Mouse (Mus musculus): ENCODE results near the gene Nono.

Nono gene

DNA sequence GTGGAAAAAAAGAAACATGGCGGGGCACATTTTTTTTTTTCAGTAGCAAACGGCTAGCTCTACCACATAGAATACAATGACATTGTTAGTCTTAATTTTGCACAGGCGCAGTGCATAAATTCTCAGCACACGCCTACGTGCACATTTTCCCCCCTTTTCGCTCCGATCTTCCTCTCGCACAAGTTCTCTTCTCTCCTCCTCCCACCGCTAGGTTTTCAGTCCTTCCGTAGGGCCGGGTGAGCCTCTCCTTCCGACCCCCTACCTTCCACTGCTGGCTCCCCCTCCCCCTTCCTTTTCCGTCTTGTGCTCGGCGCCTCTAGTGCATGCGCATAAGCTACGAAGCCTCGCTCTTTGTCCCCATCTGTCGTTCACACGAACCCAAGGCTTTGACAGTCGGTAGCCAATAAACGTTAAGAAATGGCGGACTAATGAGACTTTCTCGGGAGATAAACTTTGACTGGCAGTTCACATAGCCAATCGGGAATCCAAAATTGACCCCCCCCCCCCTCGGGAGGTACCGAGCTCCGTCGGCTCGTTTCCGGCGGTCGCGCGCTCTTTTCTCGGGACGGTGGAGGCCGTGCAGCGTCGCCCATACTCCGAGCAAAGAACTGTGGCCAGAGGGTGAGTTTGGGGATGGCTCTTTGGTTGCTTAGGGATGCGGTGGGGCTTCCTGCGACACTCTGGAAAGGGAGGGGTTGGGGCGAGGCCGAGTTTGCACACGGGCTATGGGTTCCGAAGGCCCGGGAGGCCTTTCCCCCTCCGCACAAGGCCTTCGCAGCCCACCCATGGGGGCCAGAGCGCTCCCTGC, at the start of gene Nono:
Gene Nono (plus strand): TSS at position 177 of the 808 bp plus-strand sequence.
- DNase-seq: peak; percentile 83

GRCm38 (mm10) chrX:101379744-101380143, 49.4 kb upstream of the Nono start:
- no peak for DNase-seq

DNA sequence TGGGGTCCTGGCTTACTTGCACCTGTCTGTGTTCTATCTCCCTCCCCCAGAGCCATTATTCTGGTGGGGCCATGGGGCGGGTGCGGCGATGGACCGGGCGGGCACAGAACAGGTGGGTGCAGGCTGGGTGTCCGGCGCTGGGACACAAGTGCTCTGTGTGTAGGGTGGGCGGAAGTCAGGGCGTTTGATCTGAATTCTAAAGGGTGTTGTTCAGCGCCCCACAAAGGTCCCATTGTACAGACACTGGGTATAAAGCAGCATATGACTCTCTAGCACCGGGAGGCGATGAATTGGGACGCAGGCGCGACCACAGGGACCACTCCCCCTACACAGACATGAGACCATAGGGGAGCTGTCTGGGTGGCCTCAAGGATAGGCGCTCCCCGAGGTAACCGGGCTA, 45.7 kb upstream of the Nono start:
- DNase-seq: no peak

DNA sequence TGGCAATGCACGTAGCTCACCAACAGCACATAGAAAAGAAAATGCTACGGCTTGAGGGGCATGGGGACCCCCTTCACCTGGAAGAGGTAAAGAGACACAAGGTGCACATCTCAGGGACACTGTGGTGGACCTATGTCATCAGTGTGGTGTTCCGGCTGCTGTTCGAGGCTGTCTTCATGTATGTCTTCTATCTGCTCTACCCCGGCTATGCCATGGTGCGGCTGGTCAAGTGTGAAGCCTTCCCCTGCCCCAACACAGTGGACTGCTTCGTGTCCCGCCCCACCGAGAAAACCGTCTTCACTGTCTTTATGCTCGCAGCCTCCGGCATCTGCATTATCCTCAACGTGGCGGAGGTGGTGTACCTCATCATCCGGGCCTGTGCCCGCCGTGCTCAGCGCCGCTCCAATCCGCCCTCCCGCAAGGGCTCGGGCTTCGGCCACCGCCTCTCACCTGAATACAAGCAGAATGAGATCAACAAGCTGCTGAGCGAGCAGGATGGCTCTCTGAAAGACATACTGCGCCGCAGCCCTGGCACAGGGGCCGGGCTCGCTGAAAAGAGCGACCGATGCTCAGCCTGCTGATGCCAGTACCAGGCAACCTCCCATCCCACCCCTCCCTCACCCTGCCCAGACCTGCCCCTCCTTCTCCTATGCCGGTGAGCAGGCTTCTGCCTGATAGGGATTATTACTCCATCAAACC, 44.5 kb upstream of the Nono start:
- DNase-seq: no peak

DNA sequence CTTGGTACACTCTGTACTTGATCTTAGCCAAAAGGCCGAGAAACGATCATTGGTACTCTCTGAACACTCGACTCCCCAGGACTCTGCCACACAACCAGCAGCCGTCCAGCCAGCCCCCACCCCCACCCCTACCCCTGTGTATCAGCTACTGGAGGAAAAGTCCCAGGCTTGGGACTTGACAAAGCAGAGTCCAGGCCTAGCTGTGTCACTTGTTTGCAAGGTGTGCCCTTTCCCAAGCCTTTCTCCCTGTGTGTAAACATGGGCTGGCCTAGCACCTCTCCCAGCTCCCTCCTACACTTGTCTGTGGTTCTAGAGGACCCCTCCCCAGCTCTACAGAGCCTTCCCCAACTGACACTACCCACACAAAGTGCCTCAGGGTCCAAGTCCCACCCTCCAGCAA, 42.9 kb upstream of the Nono start:
- no peak for DNase-seq

GRCm38 (mm10) chrX:101388866-101389537, 40.1 kb upstream of the Nono start:
- no peak for DNase-seq

- no peak for DNase-seq
Observed at GRCm38 (mm10) chrX:101394341-101394740, 34.8 kb upstream of the Nono start.

- no peak for DNase-seq
Observed at GRCm38 (mm10) chrX:101396459-101396858, 32.7 kb upstream of the Nono start.

DNA sequence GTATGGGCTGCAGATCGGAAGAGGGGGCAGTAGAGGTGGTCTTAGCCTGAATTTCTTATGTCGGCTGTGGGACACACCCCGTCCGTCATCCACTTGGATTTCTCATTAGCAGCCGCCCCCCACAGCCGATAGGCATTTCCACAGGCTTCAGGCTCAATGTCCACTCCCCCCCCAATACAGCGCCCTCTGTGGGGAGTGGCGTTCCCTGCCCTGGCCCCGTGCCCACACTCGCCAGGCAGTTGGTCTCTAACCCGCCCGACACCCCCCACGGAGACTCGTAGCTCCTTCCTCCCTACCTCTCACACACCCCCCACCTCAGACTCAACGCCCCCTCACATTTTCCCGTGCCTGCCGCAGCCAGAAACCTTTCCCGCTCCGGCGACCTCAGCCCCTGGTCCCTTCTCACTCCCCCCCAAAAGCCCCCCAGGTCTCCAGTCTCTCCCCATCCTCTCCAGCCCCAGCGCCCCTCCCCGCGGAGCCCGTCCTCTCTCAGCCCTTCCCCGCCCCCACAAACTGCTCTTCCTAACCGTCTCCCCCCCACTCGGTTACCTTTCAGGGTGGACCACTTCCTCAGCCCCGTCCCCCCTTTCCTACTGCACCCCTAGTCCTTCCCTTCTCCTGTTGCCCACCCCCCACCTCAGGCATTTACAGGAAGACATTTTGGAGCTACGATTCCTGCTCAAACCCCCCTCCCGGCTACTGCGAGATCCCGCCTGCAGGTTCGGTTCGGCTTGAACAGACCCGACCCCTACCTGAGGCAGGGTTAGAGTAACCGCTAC, 10.0 kb upstream of the Nono start:
- DNase-seq: peak; percentile 52

DNA sequence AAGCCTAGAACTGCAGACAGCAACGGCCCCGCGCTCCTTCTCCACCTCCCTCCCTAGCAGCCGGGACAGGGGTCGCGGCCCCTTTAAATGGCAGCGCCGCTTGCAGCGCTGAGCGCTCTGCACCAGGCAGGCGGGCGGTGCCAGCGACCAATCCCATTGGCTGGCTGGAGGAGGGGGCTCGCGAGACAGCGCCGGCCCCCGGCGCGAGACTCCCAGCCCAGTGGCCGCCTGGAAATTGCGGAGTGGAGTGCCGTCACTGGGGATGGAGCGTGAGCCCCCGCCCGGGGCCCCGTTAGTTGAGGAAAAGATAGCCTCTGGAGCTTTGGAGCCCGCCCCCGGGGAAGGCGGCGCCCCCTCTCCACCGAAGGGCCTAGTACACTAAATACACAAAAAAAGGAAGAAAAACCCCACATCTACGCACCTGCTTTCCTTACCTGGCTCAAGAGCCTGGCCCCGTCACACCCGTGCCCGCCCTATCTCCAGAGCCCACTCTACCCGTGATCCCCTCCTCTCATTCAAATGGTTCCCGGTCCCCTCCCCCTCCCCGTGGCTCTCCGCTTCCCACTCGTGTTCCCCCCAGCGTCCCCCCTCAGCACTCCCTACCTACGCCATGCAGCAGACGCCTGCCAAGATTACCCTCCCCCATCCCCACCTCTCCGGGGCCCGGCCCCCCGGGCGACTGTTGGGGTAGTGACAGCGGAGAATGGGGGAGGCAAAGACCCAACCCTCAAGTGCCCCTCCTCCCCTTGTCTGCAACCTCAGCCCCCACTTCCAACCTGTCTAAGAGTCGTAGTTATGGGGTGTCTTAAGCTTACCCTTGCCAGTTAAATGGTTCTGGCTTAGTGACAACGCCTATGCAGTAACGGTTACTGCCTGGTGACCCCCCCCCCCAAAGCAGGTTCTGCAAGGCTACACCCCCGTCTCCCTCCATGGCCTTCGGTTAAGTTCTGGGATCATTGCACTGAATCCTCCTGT, 9.1 kb upstream of the Nono start:
- peak; percentile 88 for DNase-seq

- no peak for DNase-seq
Observed at GRCm38 (mm10) chrX:101420700-101421095, 8.4 kb upstream of the Nono start, which contains the start of gene Zmym3. Zmym3 (minus strand) TSS chrX:101420849.

- DNase-seq: no peak
Observed at GRCm38 (mm10) chrX:101423462-101423861, 5.7 kb upstream of the Nono start.

DNA sequence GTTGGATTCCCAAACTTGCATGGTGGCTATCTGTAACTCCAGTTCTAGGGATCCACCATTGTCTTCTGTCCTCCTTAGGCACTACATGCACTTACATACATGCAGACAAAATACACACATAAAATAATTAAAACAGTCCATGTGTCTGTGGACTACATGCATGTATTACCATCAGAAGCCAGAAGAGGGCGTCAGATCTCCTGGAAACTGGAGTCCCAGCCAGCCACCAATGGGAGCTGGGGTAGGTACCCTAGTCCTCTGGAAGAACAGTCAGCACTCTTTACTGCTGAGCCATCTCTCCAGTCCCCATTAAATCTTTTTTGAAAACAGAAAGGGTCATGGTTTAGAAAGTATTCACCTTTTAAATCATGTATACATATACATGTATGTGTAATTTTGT, 1.3 kb upstream of the Nono start:
- DNase-seq: peak; percentile 24

- DNase-seq: no peak
Observed at GRCm38 (mm10) chrX:101428785-101429141, 355 bp upstream of the Nono start.

GRCm38 (mm10) chrX:101429976-101430375, 858 bp downstream of the Nono start:
- no peak for DNase-seq

DNA sequence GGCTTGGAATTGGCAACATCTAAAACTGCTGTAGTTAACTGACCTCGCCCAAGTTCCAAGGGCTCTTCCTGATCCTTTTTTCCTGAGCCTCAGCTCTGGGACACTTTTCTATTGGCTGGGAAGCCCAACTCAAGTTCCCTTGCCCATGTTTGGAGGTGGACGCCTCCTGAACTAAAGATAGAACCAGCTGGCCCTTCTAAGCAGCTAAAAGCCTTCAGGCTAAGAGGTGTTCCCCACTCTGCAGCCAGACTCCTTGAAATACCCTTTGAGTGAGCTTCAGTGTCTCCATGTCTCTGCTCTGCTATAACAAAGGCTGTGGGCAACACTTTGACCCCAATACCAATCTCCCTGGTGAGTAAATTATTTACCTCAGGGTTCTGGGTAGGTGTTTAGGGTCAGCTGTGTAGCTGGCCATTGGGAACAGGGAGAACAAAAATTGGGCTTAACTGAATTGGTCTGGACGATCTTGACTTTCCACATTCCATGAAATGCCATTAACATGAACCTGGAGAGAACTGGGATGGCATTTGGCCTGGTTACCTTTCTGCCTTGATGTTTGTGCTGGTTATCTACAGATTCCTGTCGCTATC, 19.9 kb downstream of the Nono start, which contains the start of gene Itgb1bp2:
Gene Itgb1bp2 (plus strand): TSS at position 203 of the 590 bp plus-strand sequence.
- no peak for DNase-seq

- no peak for DNase-seq
Observed at GRCm38 (mm10) chrX:101451147-101451546, 22.0 kb downstream of the Nono start.

GRCm38 (mm10) chrX:101451591-101451990, 22.5 kb downstream of the Nono start:
- DNase-seq: no peak

GRCm38 (mm10) chrX:101472202-101472601, 43.1 kb downstream of the Nono start:
- DNase-seq: no peak

GRCm38 (mm10) chrX:101481604-101482350, 52.7 kb downstream of the Nono start:
- no peak for DNase-seq
